Mouse (Mus musculus): ENCODE measurements around the gene Nkiras1.

Nkiras1 gene

DNA sequence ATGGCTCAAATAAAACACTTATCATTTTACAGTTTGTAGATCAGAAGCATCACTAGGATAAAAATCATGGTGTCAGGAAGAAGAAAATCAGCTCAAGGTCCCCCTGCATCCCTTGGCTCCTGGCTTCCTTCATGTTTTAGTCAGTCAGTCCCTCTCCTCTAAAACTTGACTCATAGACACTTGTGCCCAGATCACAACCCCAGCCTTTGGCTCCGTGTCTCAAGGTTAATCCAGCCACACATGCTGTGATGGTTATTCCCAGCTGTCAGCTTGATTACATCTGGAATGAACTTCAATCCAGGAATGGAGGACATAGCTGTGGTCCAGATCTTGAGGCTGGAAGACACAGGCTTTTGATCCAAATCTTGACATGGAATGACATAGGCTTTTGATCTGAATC is 3.6 kb downstream of the Nkiras1 start:
- DNase-seq (ENCODE audit: low read depth): no peak

DNA sequence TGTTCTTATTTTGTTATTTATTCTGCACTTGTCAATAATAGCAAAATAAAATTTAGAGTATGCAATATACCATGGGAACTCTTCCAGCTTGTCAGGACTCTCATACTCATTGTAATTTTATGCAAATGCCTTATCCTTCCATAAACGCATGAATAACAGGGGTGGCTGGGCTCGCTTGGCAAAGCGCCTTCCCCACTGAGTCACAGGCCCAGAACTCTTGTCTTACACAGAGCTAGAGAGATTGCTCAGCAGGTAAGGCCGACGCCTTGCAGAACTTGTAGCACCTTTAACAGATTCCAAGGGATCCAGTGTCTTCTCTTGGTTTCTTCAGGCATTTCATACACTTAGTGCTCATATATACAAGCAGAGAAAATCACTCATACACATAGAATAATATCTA is 9.4 kb downstream of the Nkiras1 start:
- no peak for DNase-seq (ENCODE audit: low read depth)

DNA sequence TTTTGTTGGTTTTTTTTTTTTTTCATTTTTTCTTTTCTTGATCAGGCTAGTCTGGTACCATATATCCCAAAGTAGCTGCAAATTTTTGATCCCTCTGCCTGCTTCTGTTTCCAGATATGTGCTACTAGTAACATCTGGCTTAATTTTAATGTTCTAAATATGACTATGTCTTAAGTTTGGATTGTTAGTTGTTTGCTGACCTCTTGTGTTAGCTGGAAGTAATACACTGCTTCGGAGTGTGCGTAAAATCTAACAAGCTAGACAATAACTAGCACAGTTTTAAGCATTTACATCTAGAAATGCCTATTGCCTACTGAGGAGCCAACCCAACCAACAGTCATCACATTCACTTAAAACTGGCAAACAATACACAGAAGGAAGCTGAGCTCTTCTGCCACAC is 13.6 kb downstream of the Nkiras1 start:
- DNase-seq (ENCODE audit: low read depth): peak; percentile 63

DNA sequence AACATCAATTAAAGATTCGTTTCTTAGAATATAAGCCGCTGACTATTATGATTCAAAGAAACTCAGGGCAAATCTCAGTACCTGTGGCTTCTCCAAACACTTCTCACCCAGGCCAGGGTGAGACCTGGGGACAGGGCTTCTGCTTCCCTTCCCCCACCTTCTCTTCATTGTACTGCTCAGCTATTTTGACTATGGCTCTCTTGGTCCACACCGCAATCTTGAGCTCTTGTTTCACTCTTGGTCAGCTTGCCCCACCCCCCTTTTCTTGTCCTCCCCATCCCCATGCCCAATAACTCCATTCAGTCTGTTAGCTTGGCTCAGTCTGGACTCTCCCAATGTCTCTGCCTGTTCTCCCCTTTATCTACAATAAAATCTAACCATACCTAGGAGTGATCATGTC is 14.5 kb downstream of the Nkiras1 start:
- no peak for DNase-seq (ENCODE audit: low read depth)

DNA sequence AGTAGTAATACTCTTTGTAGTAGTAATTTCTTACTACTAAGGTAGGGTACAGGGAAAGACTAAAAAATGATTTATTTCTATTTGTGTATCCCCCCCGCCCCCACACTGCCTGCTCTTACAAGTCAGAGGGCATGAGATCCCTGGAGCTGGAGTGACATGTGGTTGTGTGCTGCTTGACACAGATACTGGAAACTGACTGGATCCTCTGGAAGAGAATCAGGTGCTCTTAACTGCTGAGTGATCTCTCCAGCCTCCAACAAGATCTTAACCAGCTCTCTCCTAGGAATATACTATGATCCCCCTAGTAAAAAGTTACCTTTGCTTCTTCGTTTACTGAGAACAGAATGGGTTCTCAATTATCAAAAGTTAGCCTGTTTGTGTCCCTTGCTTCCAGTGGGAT is 15.5 kb downstream of the Nkiras1 start:
- no peak for DNase-seq (ENCODE audit: low read depth)

DNA sequence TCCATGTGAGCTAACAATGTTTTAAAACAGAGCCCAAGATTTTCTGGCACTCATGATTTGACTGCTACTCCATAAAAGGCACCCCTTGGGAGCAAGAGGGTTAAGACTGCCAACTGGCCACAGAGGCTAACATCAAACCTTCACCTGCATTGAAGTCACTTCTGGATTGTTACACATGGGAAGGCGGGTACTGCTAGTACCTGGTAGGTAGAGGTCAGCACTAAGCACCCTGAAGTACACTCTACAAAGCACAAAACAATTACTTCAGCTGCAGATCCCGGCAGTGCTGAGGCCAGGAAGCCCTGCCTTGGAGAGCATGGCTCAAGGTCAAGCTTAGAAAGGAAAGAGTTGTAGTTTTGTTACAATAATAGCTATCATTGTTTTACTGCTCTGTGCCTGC is 16.5 kb downstream of the Nkiras1 start:
- no peak for DNase-seq (ENCODE audit: low read depth)

DNA sequence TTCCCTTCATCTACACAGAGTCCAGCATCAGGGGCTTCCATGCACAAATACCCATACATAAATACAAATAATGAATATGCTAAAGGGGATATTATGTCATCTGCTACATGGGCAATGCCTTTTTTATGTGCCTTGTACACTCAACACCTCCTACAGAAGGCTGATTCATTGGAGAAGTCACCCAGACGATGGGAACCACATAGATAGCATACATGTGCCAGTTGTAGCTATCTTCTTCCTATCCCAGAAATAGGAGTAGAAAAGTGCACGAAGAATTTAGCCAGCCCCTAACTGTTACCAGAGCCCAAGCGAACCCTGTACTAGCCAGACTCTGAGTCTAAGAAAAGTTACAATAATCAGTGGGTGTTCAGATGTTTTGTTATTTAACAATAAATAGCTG is 21.2 kb downstream of the Nkiras1 start:
- no peak for DNase-seq (ENCODE audit: low read depth)

DNA sequence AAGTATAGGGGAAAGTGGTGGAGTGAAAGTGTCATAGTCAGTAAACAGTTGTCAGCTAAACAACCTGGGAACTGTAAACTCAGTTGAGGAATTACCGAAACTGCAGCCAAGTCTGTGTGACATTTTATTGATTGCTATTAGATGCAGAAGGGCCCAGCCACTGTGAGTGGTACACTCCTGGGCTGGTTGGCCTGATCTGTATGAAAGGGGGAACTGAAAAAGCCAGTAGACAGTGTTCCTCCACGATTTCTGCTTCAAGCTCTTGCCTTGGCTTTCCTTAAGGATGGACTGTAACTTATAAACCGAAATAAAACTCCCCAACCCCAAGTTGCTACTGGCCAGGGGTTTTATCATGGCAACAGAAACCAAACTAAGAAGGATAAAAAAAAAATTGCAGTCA is 21.6 kb downstream of the Nkiras1 start:
- DNase-seq (ENCODE audit: low read depth): no peak

DNA sequence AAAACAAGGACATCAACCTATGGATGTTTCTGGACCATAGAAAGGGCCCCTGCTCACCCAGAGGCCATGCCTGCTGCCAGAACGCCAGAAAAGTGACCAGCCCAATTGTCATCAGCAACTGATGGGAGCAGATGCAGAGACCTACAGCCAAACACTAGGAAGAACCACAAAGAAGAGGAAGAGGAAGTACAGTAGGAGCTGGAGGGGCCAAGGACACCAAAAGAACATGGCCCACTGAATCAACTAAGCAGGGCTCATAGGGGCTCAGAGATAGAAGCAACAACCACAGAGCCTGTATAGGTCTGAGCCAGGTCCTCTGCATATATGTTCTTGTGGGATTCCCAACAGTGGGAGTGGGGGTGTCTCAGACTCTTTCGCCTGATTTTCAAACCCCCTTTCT is 26.5 kb downstream of the Nkiras1 start:
- peak; percentile 19 for DNase-seq (ENCODE audit: low read depth)

DNA sequence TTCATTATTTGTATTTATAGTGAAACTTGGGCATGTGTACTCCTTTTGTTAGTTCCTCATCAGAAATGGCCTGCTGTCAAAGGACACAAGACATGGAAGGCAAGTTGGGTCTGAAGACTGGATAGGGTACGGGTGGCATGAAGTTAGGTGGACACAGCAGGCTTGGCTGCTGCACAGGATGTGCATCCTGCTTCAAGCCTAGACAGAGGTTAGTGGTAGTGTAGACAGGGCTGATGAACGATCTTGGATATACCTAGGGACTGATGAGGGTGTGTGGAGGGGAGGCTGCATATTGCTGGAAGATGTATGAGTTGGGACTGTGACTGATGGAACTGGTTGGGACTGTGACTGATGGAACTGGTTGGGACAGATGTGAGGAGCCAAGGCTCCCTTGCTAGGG is 27.9 kb downstream of the Nkiras1 start:
- DNase-seq (ENCODE audit: low read depth): no peak

DNA sequence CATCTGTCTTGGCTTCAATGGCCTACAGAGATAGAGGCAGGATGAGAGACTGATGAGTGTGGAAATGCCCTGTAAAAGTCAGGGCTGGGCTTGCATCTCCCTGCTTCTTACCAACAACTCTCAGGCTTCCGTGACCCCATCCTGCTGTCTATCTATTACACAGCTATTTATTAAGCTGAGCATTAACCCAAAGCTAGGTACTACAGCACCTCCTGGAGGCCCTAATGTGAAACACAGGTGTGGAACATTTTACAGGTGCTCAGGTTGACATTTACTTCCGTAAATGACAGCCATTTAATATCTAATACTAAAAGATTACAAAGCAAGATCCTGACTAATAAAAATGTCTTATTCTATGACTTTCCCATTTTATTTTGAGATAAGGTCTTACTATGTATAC is 29.7 kb downstream of the Nkiras1 start:
- no peak for DNase-seq (ENCODE audit: low read depth)

DNA sequence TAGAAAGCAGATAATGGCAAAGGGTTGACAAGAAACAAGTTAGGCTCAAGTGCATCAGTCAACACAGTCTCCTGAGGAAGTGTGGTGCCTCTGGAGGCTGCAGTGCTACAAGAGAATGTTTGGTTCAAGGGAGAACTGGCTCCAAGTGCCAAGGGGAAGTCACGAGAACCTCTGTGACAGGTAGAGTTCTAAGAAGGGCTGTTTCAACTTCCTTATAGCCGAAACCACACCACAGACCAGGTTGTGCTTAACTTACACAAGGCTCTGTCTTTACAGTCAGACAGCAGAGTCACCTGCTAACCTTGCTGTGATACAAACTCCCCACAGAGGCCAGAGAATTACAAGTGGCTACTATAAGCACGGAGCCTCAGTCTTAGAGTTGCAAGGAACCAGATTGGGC is 30.7 kb downstream of the Nkiras1 start:
- peak; percentile 41 for DNase-seq (ENCODE audit: low read depth)

DNA sequence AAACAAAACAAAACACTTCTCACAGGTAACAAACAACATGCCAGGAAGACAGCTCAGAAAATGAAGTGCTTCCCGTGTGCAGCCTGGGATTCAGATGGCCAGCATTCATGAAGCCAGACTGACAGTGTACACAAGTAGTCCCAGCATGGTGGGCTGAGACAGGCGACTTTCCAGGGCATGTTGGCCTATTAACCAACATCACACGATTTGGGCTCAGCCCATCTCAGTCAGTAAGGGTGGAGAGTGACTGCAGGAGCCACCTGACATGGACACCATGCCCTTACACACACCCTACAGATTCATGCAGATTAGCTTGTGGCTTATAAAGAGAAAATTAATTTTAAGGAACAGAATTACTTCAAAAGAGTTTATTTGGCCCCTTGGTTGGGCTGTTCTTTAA is 31.8 kb downstream of the Nkiras1 start:
- DNase-seq (ENCODE audit: low read depth): no peak

DNA sequence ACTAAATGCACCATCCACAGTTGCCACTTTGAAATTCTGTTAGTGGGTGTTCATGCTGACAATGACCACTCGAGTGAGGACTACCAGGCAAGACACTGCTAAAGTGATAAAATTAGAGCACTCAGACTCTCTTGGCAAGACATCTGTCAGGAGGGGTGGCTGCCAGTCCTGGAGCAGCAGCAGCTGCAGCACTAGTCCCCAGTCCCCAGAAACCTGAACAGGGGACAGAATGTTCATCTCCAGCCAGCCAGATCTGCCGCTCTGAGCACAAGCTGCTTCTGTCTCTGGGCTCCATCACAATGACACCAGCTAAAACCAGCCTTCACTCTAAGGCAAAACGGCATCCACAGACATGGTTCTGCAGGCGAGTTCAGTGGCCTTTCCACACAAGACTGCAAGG is 32.3 kb downstream of the Nkiras1 start:
- DNase-seq (ENCODE audit: low read depth): no peak

DNA sequence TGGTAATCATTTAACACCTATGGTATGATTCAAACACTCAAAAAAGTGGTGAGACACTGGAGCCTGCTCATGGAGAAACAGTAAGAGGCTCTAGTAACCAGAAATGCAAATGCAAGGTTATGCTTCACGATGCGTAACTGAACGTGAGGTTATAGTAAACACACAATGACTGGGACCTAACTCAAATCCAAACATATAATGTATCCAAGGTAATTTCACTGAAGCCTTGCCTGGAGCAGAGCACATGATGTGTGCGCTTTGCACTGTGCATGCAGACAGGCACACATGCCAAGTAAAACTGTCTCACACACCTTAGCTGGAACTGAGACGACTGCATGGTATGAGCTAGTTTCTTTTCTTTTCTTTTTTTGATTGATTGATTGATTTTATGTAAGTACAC is 33.2 kb downstream of the Nkiras1 start:
- DNase-seq (ENCODE audit: low read depth): no peak

DNA sequence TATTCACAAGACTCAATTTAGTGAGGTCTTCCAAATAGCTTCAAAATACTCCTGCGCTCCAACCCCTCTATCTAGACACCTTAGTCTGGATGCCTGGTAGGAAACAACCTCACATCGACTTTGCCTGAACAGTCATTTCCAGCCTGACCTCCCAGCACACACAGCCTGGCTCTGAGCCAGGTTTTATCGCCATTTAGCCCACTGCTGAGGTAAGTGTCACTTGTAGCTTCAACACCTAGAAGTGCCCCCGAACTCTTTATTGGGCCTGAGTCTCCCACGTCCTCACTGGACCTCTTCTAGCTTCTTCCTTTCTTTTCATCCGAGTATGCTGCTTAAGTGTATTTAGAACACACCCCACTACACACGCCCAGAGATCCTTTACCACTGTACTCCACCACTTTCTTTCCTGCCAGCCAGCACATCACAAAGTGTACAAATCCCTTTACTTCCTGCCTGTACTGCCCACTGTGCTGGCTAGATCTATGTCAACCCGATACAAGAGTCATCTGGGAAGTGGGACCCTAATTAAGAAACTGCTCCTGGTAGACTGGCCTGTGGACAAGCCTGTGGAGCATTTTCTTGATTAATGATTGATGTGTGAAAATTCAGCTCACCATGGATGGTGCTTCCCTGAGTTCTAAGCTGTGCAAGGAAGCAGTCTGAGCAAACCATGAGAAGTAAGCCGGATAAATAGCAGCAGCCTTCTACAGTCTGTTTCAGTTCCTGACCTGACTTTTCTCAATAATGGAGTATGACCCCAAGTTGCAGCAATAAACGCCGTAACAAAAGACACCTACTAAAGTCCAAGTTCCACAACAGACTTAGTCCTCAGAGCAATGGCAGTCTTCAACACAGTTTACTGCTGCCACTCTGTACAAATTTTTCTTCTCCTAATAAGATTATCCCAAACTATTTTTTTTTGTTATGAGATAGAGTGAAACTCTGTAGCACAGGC is 46.8 kb downstream of the Nkiras1 start:
- DNase-seq (ENCODE audit: low read depth): peak; percentile 45

DNA sequence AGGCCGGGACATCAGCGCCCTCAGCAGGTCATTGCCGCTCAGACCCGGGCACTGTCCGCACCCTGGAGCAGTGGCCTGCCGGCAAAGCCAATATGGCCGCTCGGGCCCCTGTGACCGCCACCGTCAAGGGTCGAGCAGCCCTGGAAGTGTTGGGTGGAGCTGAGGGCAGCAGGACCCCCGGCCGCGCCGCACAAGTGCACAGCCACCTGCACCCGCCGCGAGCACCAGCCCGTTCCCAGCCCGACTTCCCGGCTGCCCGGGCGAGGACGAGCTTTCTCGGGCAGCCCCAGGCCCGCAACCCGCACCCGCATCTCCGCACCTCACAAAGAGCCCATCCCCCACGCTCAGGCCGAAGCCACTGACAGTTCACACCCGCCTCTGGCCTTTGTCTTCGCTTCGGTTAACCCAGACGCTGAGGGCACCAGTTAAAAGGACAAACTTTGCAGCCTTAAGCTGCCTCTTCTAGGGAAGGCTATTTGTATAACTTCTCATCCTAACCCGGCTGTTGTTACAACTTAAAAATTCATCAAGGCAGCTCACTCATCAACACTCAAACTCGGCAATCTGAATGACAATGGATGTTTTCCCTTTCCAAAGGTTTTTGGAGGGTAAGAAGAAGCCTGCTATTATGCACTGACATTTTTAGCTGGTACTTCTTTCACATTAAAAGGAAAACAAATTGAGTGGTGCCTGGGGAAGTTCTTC is 56.2 kb downstream of the Nkiras1 start:
- DNase-seq (ENCODE audit: low read depth): no peak

DNA sequence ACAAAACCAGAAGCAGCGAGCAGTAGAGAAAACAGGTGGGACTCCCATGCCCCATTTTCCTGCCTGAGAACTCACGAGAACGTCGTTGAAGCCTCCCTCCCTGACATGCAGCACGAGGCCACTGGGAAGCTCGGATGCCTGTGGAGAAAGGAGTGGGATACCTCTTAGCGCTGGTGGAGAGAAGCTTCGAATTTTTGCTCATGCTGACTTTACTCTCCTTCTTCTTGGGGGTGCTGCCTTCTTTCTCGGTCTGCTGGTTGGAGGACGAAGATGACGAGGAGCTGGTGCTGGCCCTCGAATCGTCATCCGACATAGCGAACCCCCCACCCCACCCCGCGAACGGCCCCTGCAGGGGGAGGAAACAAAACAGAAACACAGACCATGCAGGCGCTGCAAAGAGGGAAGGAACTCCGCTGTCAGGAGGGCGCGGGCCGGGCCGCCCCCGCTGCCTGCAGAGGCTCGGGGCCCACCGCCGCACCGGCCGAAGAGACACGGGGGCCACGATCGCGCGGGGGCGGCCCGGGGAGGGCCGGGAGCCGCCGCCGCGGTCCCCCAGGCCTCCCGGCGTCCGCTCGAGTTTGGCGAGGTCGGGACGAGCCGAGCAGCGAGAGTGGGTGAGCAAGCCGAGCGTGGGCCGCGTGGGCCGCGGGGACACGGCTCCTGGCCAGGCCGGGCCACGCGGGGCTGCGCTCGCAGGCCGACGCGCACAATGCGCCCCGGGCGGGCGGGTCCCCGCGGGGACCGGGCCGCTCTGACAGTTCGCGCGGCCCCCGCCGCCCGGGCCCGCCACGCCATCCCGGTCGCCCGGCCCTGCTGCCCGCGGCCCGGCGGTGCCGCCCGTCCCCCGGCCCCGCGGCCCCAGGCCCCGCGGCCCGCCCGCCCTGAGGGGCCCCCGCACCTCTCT is 60.1 kb downstream of the Nkiras1 start:
- peak; percentile 45 for DNase-seq (ENCODE audit: low read depth)

DNA sequence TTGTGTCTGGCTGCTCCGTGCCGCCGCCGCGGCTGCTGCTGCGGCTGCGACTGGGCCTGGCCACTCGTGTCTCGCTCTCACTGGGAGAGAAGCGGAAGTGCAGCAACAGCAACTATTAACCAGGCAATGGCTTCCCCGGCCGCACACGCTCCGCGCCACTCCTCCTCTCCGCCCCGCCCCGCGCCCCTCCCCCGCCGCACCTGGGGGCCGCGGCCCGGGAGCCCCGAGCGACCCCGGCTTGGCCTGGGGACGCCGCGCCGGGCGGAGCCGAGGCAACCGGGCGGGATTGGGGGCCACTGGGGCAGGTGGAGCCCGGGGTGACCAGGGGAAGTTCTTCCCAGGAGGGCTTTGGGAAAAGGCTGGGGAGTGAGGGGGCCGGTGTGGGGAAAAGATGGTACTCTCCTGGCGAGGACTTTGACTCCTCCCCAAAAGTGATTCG is 60.8 kb downstream of the Nkiras1 start, which contains the start of gene Ube2e1:
Gene Ube2e1, minus strand, starts transcription at position 167 of the 439 bp plus-strand sequence.
- DNase-seq (ENCODE audit: low read depth): peak; percentile 60

Data from 416B (cell line).